Mouse (Mus musculus) spleen, adult 2 months (tissue): ENCODE data around the gene Sh3rf1. TPM values are rescaled to one million over a fixed set of nuclear protein-coding genes. Genes with fewer than 3 reads are reported as not detected.

Experiments
- DNase-seq, 2 experiments: peaks; one replicate each; pipeline versions ENCODE4 v3.0.0 to v3.0.0-alpha.2; 2012 to 2021; ENCODE audit warnings: low spot score in 2 of 2, low read depth in 1 of 2
- H3K27ac ChIP-seq: fragments of 200-500 bp; 2 replicates; pipeline ENCODE4 v1.5.1; 2012; ENCODE audit warnings: low read length, inconsistent platforms; ENCODE audit not compliant: insufficient read depth
- H3K27me3 ChIP-seq: fragments of 200-500 bp; 2 replicates; pipeline ENCODE4 v1.6.1; 2012; ENCODE audit warnings: mild to moderate bottlenecking, moderate library complexity, low read length, inconsistent platforms; ENCODE audit not compliant: control insufficient read depth, insufficient read depth
- H3K36me3 ChIP-seq: fragments of 200-500 bp; 2 replicates; pipeline ENCODE4 v1.6.1; 2012; ENCODE audit warnings: mild to moderate bottlenecking, low read length, inconsistent platforms; ENCODE audit not compliant: control insufficient read depth, insufficient read depth
- H3K4me1 ChIP-seq: fragments of 200-500 bp; 2 replicates; pipeline ENCODE4 v1.6.1; 2011; ENCODE audit warnings: inconsistent platforms; ENCODE audit not compliant: control insufficient read depth, insufficient read depth, insufficient read length
- H3K4me3 ChIP-seq: fragments of 200-500 bp; 2 replicates; pipeline ENCODE4 v1.5.1; 2011; ENCODE audit warnings: mild to moderate bottlenecking, inconsistent platforms; ENCODE audit not compliant: insufficient read depth, insufficient read length; ENCODE audit errors: extremely low read depth
- CTCF ChIP-seq: fragments of 200-500 bp; IDR thresholded peaks from 2 replicates; pipeline ENCODE4 v1.5.1; 2011; ENCODE audit warnings: mild to moderate bottlenecking, inconsistent platforms; ENCODE audit not compliant: insufficient read depth, insufficient read length, insufficient replicate concordance; ENCODE audit errors: extremely low read depth
- POLR2A ChIP-seq: fragments of 200-500 bp; IDR thresholded peaks from 2 replicates; pipeline ENCODE4 v1.6.1; 2011; ENCODE audit warnings: low read depth, low read length, inconsistent platforms
- WGBS: fragments of 180-500 bp; shearing (Covaris S2); methylation state at CpG from one replicate; pipeline ENCODE4 v1.1.7; 2018; 5-methylcytosine and 5-hydroxymethylcytosine counted together
- polyA plus RNA-seq: library from polyadenylated mRNA; depleted of rRNA; stranded (reverse); fragments of >200 nt; gene quantifications from 2 replicates; pipeline ENCODE4 v1.2.3, GENCODE M21; 2012

Gene Sh3rf1
- polyA plus RNA-seq, 1 experiment, result 2.5 TPM

- Histone ChIP-seq H3K4me3 (no peak overlapping the region), H3K36me3 (no peaks in the 10 kb centered on the region), H3K4me1 (no peaks in the 10 kb centered on the region; the same call in 1 of the 2 replicates), H3K27ac (no peak overlapping the region), H3K27me3 (no peaks in the 10 kb centered on the region)
- TF ChIP-seq CTCF (no peak), POLR2A (no peak)
- 82% methylated on average over 4 of the region's 4 CpGs for WGBS
- no peak for DNase-seq
Observed at GRCm38 (mm10) chr8:61261374-61261773, 37.7 kb downstream of the Sh3rf1 start.

GRCm38 (mm10) chr8:61263691-61264090 lies 40.0 kb downstream of the Sh3rf1 start:
- H3K4me3 ChIP-seq, result no peak overlapping the region
- 94% methylated on average over 4 of the region's 4 CpGs for WGBS
- no peaks in the 10 kb centered on the region; the same call in 1 of the 2 replicates for H3K4me1 ChIP-seq
- TF ChIP-seq POLR2A, result no peak
- no peak for DNase-seq
- no peaks in the 10 kb centered on the region for H3K36me3 ChIP-seq
- H3K27ac ChIP-seq, result no peak overlapping the region
- H3K27me3 ChIP-seq, result no peaks in the 10 kb centered on the region

- no peaks in the 10 kb centered on the region for H3K27me3 ChIP-seq
- H3K36me3 ChIP-seq, result no peaks in the 10 kb centered on the region
- H3K27ac ChIP-seq, result no peak overlapping the region
- no peak for DNase-seq
- TF ChIP-seq CTCF (no peak), POLR2A (no peak)
- H3K4me1 ChIP-seq, result no peaks in the 10 kb centered on the region; the same call in 1 of the 2 replicates
- 87% methylated on average over 7 of the region's 7 CpGs for WGBS
- H3K4me3 ChIP-seq, result no peak overlapping the region
Observed at GRCm38 (mm10) chr8:61264881-61265280, 41.2 kb downstream of the Sh3rf1 start.

GRCm38 (mm10) chr8:61265390-61265789 lies 41.7 kb downstream of the Sh3rf1 start:
- Histone ChIP-seq H3K4me3 (no peak overlapping the region), H3K27ac (no peak overlapping the region), H3K36me3 (no peaks in the 10 kb centered on the region), H3K4me1 (no peaks in the 10 kb centered on the region; the same call in 1 of the 2 replicates), H3K27me3 (no peaks in the 10 kb centered on the region)
- DNase-seq, result no peak
- TF ChIP-seq CTCF (no peak), POLR2A (no peak)
- WGBS, result 65% methylated on average over 5 of the region's 5 CpGs

GRCm38 (mm10) chr8:61267061-61267460 lies 43.4 kb downstream of the Sh3rf1 start:
- DNase-seq, result no peak
- 92% methylated on average over 1 of the region's 1 CpGs for WGBS
- H3K4me1 ChIP-seq, result no peaks in the 10 kb centered on the region; the same call in 1 of the 2 replicates

GRCm38 (mm10) chr8:61267692-61268091 lies 44.0 kb downstream of the Sh3rf1 start:
- Histone ChIP-seq H3K27ac (no peak overlapping the region), H3K4me3 (no peak overlapping the region), H3K36me3 (no peaks in the 10 kb centered on the region), H3K4me1 (no peaks in the 10 kb centered on the region; the same call in 1 of the 2 replicates), H3K27me3 (no peaks in the 10 kb centered on the region)
- TF ChIP-seq POLR2A, result no peak
- TF ChIP-seq CTCF, result no peak
- WGBS, result 84% methylated on average over 8 of the region's 8 CpGs
- no peak for DNase-seq

More at GRCm38 (mm10) chr8:61267061-61267460, 43.4 kb downstream of the Sh3rf1 start:
- Histone ChIP-seq H3K36me3 (no peaks in the 10 kb centered on the region), H3K27ac (no peak overlapping the region), H3K4me3 (no peak overlapping the region), H3K27me3 (no peaks in the 10 kb centered on the region)
- TF ChIP-seq POLR2A (no peak), CTCF (no peak)

- 93% methylated on average over 10 of the region's 10 CpGs for WGBS
- Histone ChIP-seq H3K4me3 (no peak overlapping the region), H3K27ac (no peak overlapping the region), H3K36me3 (no peaks in the 10 kb centered on the region), H3K4me1 (no peaks in the 10 kb centered on the region; the same call in 1 of the 2 replicates), H3K27me3 (no peaks in the 10 kb centered on the region)
- no peak for TF ChIP-seq POLR2A
- TF ChIP-seq CTCF, result no peak
- no peak for DNase-seq
Observed at GRCm38 (mm10) chr8:61268233-61268916, 44.7 kb downstream of the Sh3rf1 start.
